Mouse (Mus musculus): Measurements from ENCODE around the gene Atp13a5. TPM values are rescaled to one million over a fixed set of nuclear protein-coding genes. Genes with fewer than 3 reads are reported as not detected.

Atp13a5 gene
- 0.12 and 0.15 TPM in 2 replicates for polyA plus RNA-seq (2014; fragmentation: Nextera tagmentation; extraction: Ambion mirVana)

DNA sequence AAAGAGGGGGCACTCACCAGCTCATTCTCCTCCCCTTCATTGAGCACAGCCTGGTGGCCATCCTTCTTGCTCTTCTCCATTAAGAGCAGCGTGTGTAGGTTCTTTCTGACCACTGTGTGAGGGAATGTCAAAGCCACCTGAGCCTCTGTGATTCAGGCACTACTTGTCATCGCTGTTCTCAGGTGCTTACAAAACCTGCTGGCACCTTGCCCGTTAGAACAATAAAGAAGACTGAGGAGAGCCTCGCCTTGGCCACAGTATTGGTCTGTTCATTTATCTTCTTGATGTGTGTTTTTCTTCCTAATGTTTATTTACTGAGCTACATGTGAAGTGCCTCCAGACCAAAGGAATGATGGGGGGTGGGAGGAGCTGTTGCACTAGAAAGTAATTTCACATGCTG lies at the start of gene Atp13a5:
Atp13a5 (minus strand) TSS at position 275 of the 400 bp plus-strand sequence.
- DNase-seq (ENCODE audit: low spot score) (no peak), ATAC-seq (ENCODE audit: insufficient read depth, low FRiP score, low TSS enrichment) (no peak)
- no peaks in the 10 kb centered on the region for H3K36me3 ChIP-seq (ENCODE audit: control insufficient read depth, insufficient read depth, low read length)
- 79% methylated on average over 4 of the region's 4 CpGs for WGBS
- no peaks in the 10 kb centered on the region for H3K4me1 ChIP-seq (ENCODE audit: control insufficient read depth, insufficient read depth, low read length)
- H3K27ac ChIP-seq (ENCODE audit: low read depth, low read length): no peak within 1 kb of the TSS
- H3K9me3 ChIP-seq (ENCODE audit: control insufficient read depth, low read length): no peaks in the 10 kb centered on the region
- no peak within 1 kb of the TSS for H3K4me3 ChIP-seq (ENCODE audit: low read depth, low read length)
- H3K4me2 ChIP-seq (ENCODE audit: low read depth): no peak within 1 kb of the TSS
- H3K9ac ChIP-seq (ENCODE audit: low read length): no peak within 1 kb of the TSS
- no peaks in the 10 kb centered on the region for H3K27me3 ChIP-seq (ENCODE audit: control insufficient read depth, insufficient read depth, low read length)

DNA sequence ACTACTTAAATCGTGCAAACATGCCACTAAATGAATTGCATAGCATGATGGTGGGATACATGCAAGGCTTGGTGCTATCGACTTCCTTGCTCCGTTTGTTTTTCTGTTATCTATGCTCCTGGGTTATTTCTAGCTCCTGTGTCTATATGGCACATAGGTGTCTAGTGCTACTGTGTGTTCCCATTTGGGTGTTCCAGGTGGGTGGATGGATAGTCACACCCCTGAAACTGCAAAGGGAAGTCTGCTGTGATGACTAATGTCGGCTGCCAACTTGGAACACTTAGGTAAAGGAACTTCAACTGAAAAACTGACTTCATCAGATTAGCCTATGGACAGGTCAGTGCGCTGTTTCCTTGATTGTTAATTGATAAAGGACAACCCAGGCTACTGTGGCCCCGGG lies 36.3 kb upstream of the Atp13a5 start:
- no peak overlapping the region for H3K4me3 ChIP-seq (ENCODE audit: low read depth, low read length)
- WGBS: 90% methylated on average over 6 of the region's 6 CpGs
- no peaks in the 10 kb centered on the region for H3K4me1 ChIP-seq (ENCODE audit: control insufficient read depth, insufficient read depth, low read length)
- H3K9me3 ChIP-seq (ENCODE audit: control insufficient read depth, low read length): no peaks in the 10 kb centered on the region
- no peak overlapping the region for H3K27ac ChIP-seq (ENCODE audit: low read depth, low read length)
- ATAC-seq (ENCODE audit: insufficient read depth, low FRiP score, low TSS enrichment) (no peak), DNase-seq (ENCODE audit: low spot score) (no peak)
- no peak overlapping the region for H3K4me2 ChIP-seq (ENCODE audit: low read depth)
- H3K27me3 ChIP-seq (ENCODE audit: control insufficient read depth, insufficient read depth, low read length): no peaks in the 10 kb centered on the region
- H3K9ac ChIP-seq (ENCODE audit: low read length): no peak overlapping the region
- no peaks in the 10 kb centered on the region for H3K36me3 ChIP-seq (ENCODE audit: control insufficient read depth, insufficient read depth, low read length)

DNA sequence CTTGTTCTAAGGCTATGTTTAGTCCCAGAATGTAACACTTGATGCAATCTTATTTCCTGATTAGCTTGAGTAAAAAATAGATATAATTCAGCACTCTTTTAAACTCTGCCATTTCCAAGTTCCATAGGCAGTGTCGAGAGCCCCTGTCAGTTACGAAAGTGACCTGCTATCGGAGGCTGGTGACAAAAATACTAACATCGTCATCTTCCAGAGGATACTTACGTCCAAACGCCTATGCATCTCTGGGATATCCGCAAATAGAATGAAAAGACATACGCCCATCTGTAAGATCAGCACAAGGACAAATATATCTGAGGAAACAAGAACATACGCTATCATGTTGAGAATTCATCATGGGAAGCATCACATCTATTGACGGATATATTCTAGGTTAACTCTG lies 28.8 kb upstream of the Atp13a5 start:
- H3K27ac ChIP-seq (ENCODE audit: low read depth, low read length): no peak overlapping the region
- no peak overlapping the region for H3K4me2 ChIP-seq (ENCODE audit: low read depth)
- H3K9me3 ChIP-seq (ENCODE audit: control insufficient read depth, low read length): no peaks in the 10 kb centered on the region
- no peak overlapping the region for H3K4me3 ChIP-seq (ENCODE audit: low read depth, low read length)
- no peaks in the 10 kb centered on the region for H3K4me1 ChIP-seq (ENCODE audit: control insufficient read depth, insufficient read depth, low read length)
- 94% methylated on average over 10 of the region's 10 CpGs for WGBS
- ATAC-seq (ENCODE audit: insufficient read depth, low FRiP score, low TSS enrichment): no peak
- H3K9ac ChIP-seq (ENCODE audit: low read length): no peak overlapping the region
- no peaks in the 10 kb centered on the region for H3K36me3 ChIP-seq (ENCODE audit: control insufficient read depth, insufficient read depth, low read length)
- H3K27me3 ChIP-seq (ENCODE audit: control insufficient read depth, insufficient read depth, low read length): no peaks in the 10 kb centered on the region
- no peak for DNase-seq (ENCODE audit: low spot score)

DNA sequence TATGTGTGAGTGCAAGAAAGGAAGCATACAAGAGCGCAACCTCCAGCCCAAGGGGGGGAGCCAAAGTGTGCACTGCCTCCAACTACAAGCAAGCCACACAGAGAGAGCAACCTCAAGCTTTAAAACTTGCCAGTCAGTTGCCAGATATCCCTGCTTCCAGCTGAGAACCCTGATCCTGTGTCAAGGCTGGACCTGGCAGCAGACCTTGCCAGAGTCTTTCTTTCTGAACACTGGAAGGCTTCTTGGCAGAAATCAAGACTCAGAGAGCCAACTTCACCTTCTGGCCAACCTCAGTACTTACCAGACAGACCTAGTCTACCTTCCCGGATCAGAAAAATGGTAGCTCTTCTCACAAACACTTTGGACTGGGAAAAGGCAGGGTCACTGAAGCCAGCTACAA lies 20.5 kb upstream of the Atp13a5 start:
- no peak overlapping the region for H3K4me3 ChIP-seq (ENCODE audit: low read depth, low read length)
- H3K27me3 ChIP-seq (ENCODE audit: control insufficient read depth, insufficient read depth, low read length): no peaks in the 10 kb centered on the region
- 98% methylated on average over 2 of the region's 2 CpGs for WGBS
- H3K36me3 ChIP-seq (ENCODE audit: control insufficient read depth, insufficient read depth, low read length): no peaks in the 10 kb centered on the region
- no peak overlapping the region for H3K4me2 ChIP-seq (ENCODE audit: low read depth)
- no peaks in the 10 kb centered on the region for H3K4me1 ChIP-seq (ENCODE audit: control insufficient read depth, insufficient read depth, low read length)
- DNase-seq (ENCODE audit: low spot score) (no peak), ATAC-seq (ENCODE audit: insufficient read depth, low FRiP score, low TSS enrichment) (no peak)
- no peak overlapping the region for H3K9ac ChIP-seq (ENCODE audit: low read length)
- no peak overlapping the region for H3K27ac ChIP-seq (ENCODE audit: low read depth, low read length)
- H3K9me3 ChIP-seq (ENCODE audit: control insufficient read depth, low read length): no peaks in the 10 kb centered on the region

DNA sequence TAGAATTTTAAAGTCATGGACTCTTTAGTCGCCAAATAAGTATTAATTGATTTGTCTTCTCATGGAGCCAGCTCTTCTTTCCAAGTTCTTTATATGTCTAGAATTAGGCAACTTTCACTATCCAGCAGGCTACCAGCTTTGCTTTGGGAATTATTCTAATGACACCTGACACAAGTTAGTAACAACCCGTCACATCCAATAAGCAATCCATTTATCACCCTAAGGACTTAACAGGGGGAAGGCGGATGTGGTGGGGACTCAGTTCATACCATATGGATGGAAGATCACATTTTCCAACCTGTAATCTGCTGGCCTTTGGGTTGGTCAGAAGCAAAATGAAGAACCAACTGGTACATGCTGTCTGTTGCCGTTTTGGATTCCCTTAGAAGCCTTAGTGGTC lies 6.2 kb upstream of the Atp13a5 start:
- Histone ChIP-seq H3K4me1 (ENCODE audit: control insufficient read depth, insufficient read depth, low read length) (no peaks in the 10 kb centered on the region), H3K9ac (ENCODE audit: low read length) (no peak overlapping the region), H3K27ac (ENCODE audit: low read depth, low read length) (no peak overlapping the region), H3K9me3 (ENCODE audit: control insufficient read depth, low read length) (no peaks in the 10 kb centered on the region), H3K4me3 (ENCODE audit: low read depth, low read length) (no peak overlapping the region), H3K36me3 (ENCODE audit: control insufficient read depth, insufficient read depth, low read length) (no peaks in the 10 kb centered on the region), H3K4me2 (ENCODE audit: low read depth) (no peak overlapping the region), H3K27me3 (ENCODE audit: control insufficient read depth, insufficient read depth, low read length) (no peaks in the 10 kb centered on the region)
- WGBS: 89% methylated on average over 4 of the region's 4 CpGs
- DNase-seq (ENCODE audit: low spot score) (no peak), ATAC-seq (ENCODE audit: insufficient read depth, low FRiP score, low TSS enrichment) (no peak)

DNA sequence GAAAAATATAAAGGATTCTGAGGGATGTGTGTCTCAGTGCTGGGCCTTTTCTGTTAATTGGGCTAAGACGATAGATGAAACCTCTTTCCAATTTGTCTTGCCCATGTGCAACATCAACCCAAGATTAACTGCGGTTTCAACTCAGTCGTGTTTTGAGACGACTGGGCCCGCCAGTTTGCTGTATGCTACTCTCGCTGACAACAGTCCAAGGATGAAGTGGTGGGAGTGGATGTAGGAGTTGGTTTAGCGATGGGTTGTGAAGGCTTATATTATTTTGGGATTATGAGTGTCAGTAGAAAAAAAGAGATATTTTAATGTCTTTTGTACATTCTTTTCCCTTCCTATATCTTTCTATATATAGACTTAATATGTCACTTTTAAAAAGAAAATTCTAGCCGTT lies 3.9 kb downstream of the Atp13a5 start:
- H3K27ac ChIP-seq (ENCODE audit: low read depth, low read length): no peak overlapping the region
- no peaks in the 10 kb centered on the region for H3K9me3 ChIP-seq (ENCODE audit: control insufficient read depth, low read length)
- DNase-seq (ENCODE audit: low spot score) (no peak), ATAC-seq (ENCODE audit: insufficient read depth, low FRiP score, low TSS enrichment) (no peak)
- no peak overlapping the region for H3K4me2 ChIP-seq (ENCODE audit: low read depth)
- H3K36me3 ChIP-seq (ENCODE audit: control insufficient read depth, insufficient read depth, low read length): no peaks in the 10 kb centered on the region
- no peaks in the 10 kb centered on the region for H3K4me1 ChIP-seq (ENCODE audit: control insufficient read depth, insufficient read depth, low read length)
- H3K4me3 ChIP-seq (ENCODE audit: low read depth, low read length): no peak overlapping the region
- H3K9ac ChIP-seq (ENCODE audit: low read length): no peak overlapping the region
- H3K27me3 ChIP-seq (ENCODE audit: control insufficient read depth, insufficient read depth, low read length): no peaks in the 10 kb centered on the region
- 92% methylated on average over 8 of the region's 8 CpGs for WGBS

DNA sequence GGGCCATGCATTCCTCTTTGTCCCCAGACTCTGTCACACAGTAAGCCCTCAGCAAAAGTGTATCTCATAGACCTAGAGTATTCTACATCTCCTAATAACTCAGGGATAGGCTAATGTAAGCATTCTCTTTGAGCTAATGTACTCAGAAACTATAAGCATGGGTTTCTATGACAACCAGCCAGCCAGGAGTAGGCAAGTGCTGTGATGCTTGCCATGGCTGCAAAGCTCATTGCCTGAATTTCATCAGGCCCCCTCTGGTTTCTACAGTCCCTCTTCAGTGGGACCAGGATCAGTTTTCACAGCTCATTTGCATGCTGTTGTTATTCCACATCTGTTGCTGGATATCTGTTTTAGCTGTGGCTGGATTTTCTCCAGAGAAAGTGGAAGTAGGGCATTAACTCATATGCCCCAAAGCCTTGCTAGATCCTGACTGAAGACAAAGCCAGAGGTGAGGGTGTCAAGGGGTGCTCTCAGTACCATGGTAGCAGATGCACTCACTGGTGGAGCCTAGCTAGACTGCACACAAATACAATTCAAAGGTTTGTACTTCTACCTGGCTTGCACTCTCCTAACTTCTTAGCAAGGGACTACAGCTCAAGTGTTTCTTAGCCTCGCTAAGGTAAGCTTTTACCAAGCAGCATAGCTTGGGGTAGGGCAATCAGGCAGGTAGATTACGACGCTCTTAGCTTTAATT lies 47.0 kb downstream of the Atp13a5 start:
- no peaks in the 10 kb centered on the region for H3K36me3 ChIP-seq (ENCODE audit: control insufficient read depth, insufficient read depth, low read length)
- WGBS: 78% methylated on average over 3 of the region's 3 CpGs
- DNase-seq (ENCODE audit: low spot score) (no peak), ATAC-seq (ENCODE audit: insufficient read depth, low FRiP score, low TSS enrichment) (no peak)
- no peak overlapping the region for H3K9ac ChIP-seq (ENCODE audit: low read length)
- H3K4me2 ChIP-seq (ENCODE audit: low read depth): no peak overlapping the region
- H3K27ac ChIP-seq (ENCODE audit: low read depth, low read length): no peak overlapping the region
- H3K4me1 ChIP-seq (ENCODE audit: control insufficient read depth, insufficient read depth, low read length): no peaks in the 10 kb centered on the region
- no peaks in the 10 kb centered on the region for H3K27me3 ChIP-seq (ENCODE audit: control insufficient read depth, insufficient read depth, low read length)
- H3K9me3 ChIP-seq (ENCODE audit: control insufficient read depth, low read length): no peaks in the 10 kb centered on the region
- H3K4me3 ChIP-seq (ENCODE audit: low read depth, low read length): no peak overlapping the region

DNA sequence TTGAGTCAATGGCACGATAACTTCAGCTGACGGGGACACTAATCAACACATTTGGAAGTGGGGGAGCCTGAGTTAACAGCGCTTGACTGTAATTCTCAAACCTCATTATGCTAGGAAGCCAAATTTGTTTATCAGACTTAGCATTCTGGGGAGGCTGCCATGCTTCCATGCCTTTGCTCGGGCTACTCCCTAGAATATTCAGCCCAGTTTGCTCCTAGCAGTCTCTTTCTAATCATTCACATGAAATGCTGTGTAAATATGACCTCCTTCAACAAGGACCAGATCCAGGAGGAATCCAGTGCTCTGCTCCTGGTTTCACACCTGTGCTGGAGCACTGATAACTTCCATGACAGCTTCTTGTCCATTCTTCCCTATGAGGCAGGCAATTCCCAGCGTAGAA lies 47.6 kb downstream of the Atp13a5 start:
- H3K4me2 ChIP-seq (ENCODE audit: low read depth): no peak overlapping the region
- no peak overlapping the region for H3K4me3 ChIP-seq (ENCODE audit: low read depth, low read length)
- no peak overlapping the region for H3K27ac ChIP-seq (ENCODE audit: low read depth, low read length)
- no peaks in the 10 kb centered on the region for H3K4me1 ChIP-seq (ENCODE audit: control insufficient read depth, insufficient read depth, low read length)
- WGBS: 81% methylated on average over 5 of the region's 5 CpGs
- H3K36me3 ChIP-seq (ENCODE audit: control insufficient read depth, insufficient read depth, low read length): no peaks in the 10 kb centered on the region
- DNase-seq (ENCODE audit: low spot score) (no peak), ATAC-seq (ENCODE audit: insufficient read depth, low FRiP score, low TSS enrichment) (no peak)
- H3K9ac ChIP-seq (ENCODE audit: low read length): no peak overlapping the region
- no peaks in the 10 kb centered on the region for H3K27me3 ChIP-seq (ENCODE audit: control insufficient read depth, insufficient read depth, low read length)
- H3K9me3 ChIP-seq (ENCODE audit: control insufficient read depth, low read length): no peaks in the 10 kb centered on the region

DNA sequence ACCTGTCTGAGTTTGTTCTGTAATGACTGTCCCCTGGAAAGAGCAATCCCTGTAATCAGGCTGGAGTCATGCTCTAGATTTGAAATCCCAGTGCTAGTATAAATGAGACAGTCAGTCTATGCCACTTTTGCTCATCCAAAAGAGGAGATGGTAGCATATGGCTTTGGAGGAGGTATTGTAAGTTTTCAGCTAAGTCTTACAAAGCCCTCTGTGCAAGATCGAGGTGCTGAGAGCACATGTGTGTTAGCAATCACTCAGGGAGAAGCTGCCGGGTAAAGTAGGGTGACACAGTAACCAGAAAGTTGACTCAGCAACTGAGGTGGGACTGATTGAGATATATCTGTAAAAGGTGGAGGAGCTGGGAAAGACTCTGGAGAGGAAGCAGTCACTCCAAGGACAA lies 49.3 kb downstream of the Atp13a5 start:
- WGBS: 91% methylated on average over 2 of the region's 2 CpGs
- Histone ChIP-seq H3K4me1 (ENCODE audit: control insufficient read depth, insufficient read depth, low read length) (no peaks in the 10 kb centered on the region), H3K4me2 (ENCODE audit: low read depth) (no peak overlapping the region), H3K36me3 (ENCODE audit: control insufficient read depth, insufficient read depth, low read length) (no peaks in the 10 kb centered on the region), H3K27ac (ENCODE audit: low read depth, low read length) (no peak overlapping the region), H3K9me3 (ENCODE audit: control insufficient read depth, low read length) (no peaks in the 10 kb centered on the region), H3K27me3 (ENCODE audit: control insufficient read depth, insufficient read depth, low read length) (no peaks in the 10 kb centered on the region), H3K9ac (ENCODE audit: low read length) (no peak overlapping the region), H3K4me3 (ENCODE audit: low read depth, low read length) (no peak overlapping the region)
- no peak for ATAC-seq (ENCODE audit: insufficient read depth, low FRiP score, low TSS enrichment)
- DNase-seq (ENCODE audit: low spot score): no peak

All from neural tube, embryonic 11.5 days (tissue).